Mouse (Mus musculus): Measurements from ENCODE around the gene Ifne. TPM values are rescaled to one million over a fixed set of nuclear protein-coding genes. Genes with fewer than 3 reads are reported as not detected.
A peak's percentile ranks its signal among the peaks of the same experiment; 100 is the strongest.

Gene Ifne
- total and polyA plus RNA-seq, 2 experiments: not detected

- Histone ChIP-seq H3K9ac (ENCODE audit: low read depth, low read length) (no peak overlapping the region), H3K27me3 (ENCODE audit: control insufficient read depth, insufficient read depth, low read length) (peaks cover 3% of the 10 kb centered on the region; the same call in 1 of the 2 replicates), H3K36me3 (ENCODE audit: control insufficient read depth, insufficient read depth, low read length) (no peaks in the 10 kb centered on the region), H3K4me3 (ENCODE audit: insufficient read depth, low read depth, low read length) (no peak overlapping the region), H3K4me1 (ENCODE audit: control insufficient read depth, insufficient read depth, low read length) (no peaks in the 10 kb centered on the region), H3K27ac (replicated peaks; ENCODE audit: insufficient read depth, low read depth, low read length) (no peak overlapping the region), H3K79me2 (ENCODE audit: control insufficient read depth, insufficient read depth, low read length) (no peaks in the 10 kb centered on the region)
- TF ChIP-seq CTCF (IDR thresholded peaks at IDR 0.05; ENCODE audit: low read depth, low read length): no peak
- no peak for TF ChIP-seq POLR2A (IDR thresholded peaks at IDR 0.05; ENCODE audit: extremely low read depth, insufficient read depth, low read length)
- DNase-seq (ENCODE audit: extremely low read depth, low read depth, low spot score): peak; percentile 8
- WGBS: 68% methylated on average over 9 of the region's 9 CpGs
Observed at GRCm38 (mm10) chr4:88864599-88864998, 15.4 kb downstream of the Ifne start.

- no peak overlapping the region for H3K4me3 ChIP-seq (ENCODE audit: insufficient read depth, low read depth, low read length)
- no peaks in the 10 kb centered on the region for H3K79me2 ChIP-seq (ENCODE audit: control insufficient read depth, insufficient read depth, low read length)
- WGBS: 43% methylated on average over 7 of the region's 7 CpGs
- DNase-seq (ENCODE audit: extremely low read depth, low read depth, low spot score): no peak
- peaks cover 3% of the 10 kb centered on the region; the same call in 1 of the 2 replicates for H3K27me3 ChIP-seq (ENCODE audit: control insufficient read depth, insufficient read depth, low read length)
- no peaks in the 10 kb centered on the region for H3K4me1 ChIP-seq (ENCODE audit: control insufficient read depth, insufficient read depth, low read length)
- no peak overlapping the region for H3K9ac ChIP-seq (ENCODE audit: low read depth, low read length)
- no peaks in the 10 kb centered on the region for H3K36me3 ChIP-seq (ENCODE audit: control insufficient read depth, insufficient read depth, low read length)
- TF ChIP-seq CTCF (IDR thresholded peaks at IDR 0.05; ENCODE audit: low read depth, low read length): no peak
- TF ChIP-seq POLR2A (IDR thresholded peaks at IDR 0.05; ENCODE audit: extremely low read depth, insufficient read depth, low read length): no peak
- no peak overlapping the region for H3K27ac ChIP-seq (replicated peaks; ENCODE audit: insufficient read depth, low read depth, low read length)
Observed at GRCm38 (mm10) chr4:88863309-88863708, 16.7 kb downstream of the Ifne start.

- no peak for TF ChIP-seq CTCF (IDR thresholded peaks at IDR 0.05; ENCODE audit: low read depth, low read length)
- TF ChIP-seq POLR2A (IDR thresholded peaks at IDR 0.05; ENCODE audit: extremely low read depth, insufficient read depth, low read length): no peak
- Histone ChIP-seq H3K9ac (ENCODE audit: low read depth, low read length) (no peak overlapping the region), H3K36me3 (ENCODE audit: control insufficient read depth, insufficient read depth, low read length) (no peaks in the 10 kb centered on the region), H3K4me1 (ENCODE audit: control insufficient read depth, insufficient read depth, low read length) (no peaks in the 10 kb centered on the region), H3K27me3 (ENCODE audit: control insufficient read depth, insufficient read depth, low read length) (peaks cover 3% of the 10 kb centered on the region; the same call in 1 of the 2 replicates), H3K4me3 (ENCODE audit: insufficient read depth, low read depth, low read length) (no peak overlapping the region), H3K79me2 (ENCODE audit: control insufficient read depth, insufficient read depth, low read length) (no peaks in the 10 kb centered on the region), H3K27ac (replicated peaks; ENCODE audit: insufficient read depth, low read depth, low read length) (no peak overlapping the region)
- DNase-seq (ENCODE audit: extremely low read depth, low read depth, low spot score): no peak
Observed at GRCm38 (mm10) chr4:88859214-88859613, 20.8 kb downstream of the Ifne start.

- Histone ChIP-seq H3K27ac (replicated peaks; ENCODE audit: insufficient read depth, low read depth, low read length) (no peak overlapping the region), H3K4me1 (ENCODE audit: control insufficient read depth, insufficient read depth, low read length) (no peaks in the 10 kb centered on the region), H3K9ac (ENCODE audit: low read depth, low read length) (no peak overlapping the region), H3K36me3 (ENCODE audit: control insufficient read depth, insufficient read depth, low read length) (no peaks in the 10 kb centered on the region), H3K79me2 (ENCODE audit: control insufficient read depth, insufficient read depth, low read length) (no peaks in the 10 kb centered on the region), H3K27me3 (ENCODE audit: control insufficient read depth, insufficient read depth, low read length) (no peaks in the 10 kb centered on the region), H3K4me3 (ENCODE audit: insufficient read depth, low read depth, low read length) (no peak overlapping the region)
- no peak for TF ChIP-seq CTCF (IDR thresholded peaks at IDR 0.05; ENCODE audit: low read depth, low read length)
- no peak for TF ChIP-seq POLR2A (IDR thresholded peaks at IDR 0.05; ENCODE audit: extremely low read depth, insufficient read depth, low read length)
- no peak for DNase-seq (ENCODE audit: extremely low read depth, low read depth, low spot score)
- WGBS: 78% methylated on average over 4 of the region's 4 CpGs
Observed at GRCm38 (mm10) chr4:88851026-88851763, 28.8 kb downstream of the Ifne start.

GRCm38 (mm10) chr4:88849698-88850097 is 30.3 kb downstream of the Ifne start, which contains the start of gene Ifna1:
Gene Ifna1, plus strand, starts transcription at chr4:88850087.
- no peak within 1 kb of the TSS for H3K4me3 ChIP-seq (ENCODE audit: insufficient read depth, low read depth, low read length)
- no peak within 1 kb of the TSS for H3K27ac ChIP-seq (replicated peaks; ENCODE audit: insufficient read depth, low read depth, low read length)
- H3K79me2 ChIP-seq (ENCODE audit: control insufficient read depth, insufficient read depth, low read length): no peaks in the 10 kb centered on the region
- H3K27me3 ChIP-seq (ENCODE audit: control insufficient read depth, insufficient read depth, low read length): no peaks in the 10 kb centered on the region
- TF ChIP-seq POLR2A (IDR thresholded peaks at IDR 0.05; ENCODE audit: extremely low read depth, insufficient read depth, low read length): no peak
- TF ChIP-seq CTCF (IDR thresholded peaks at IDR 0.05; ENCODE audit: low read depth, low read length): no peak
- DNase-seq (ENCODE audit: extremely low read depth, low read depth, low spot score): no peak
- H3K4me1 ChIP-seq (ENCODE audit: control insufficient read depth, insufficient read depth, low read length): no peaks in the 10 kb centered on the region
- no peak within 1 kb of the TSS for H3K9ac ChIP-seq (ENCODE audit: low read depth, low read length)
- 79% methylated on average over 1 of the region's 1 CpGs for WGBS
- H3K36me3 ChIP-seq (ENCODE audit: control insufficient read depth, insufficient read depth, low read length): no peaks in the 10 kb centered on the region

- no peak overlapping the region for H3K27ac ChIP-seq (replicated peaks; ENCODE audit: insufficient read depth, low read depth, low read length)
- H3K4me3 ChIP-seq (ENCODE audit: insufficient read depth, low read depth, low read length): no peak overlapping the region
- H3K79me2 ChIP-seq (ENCODE audit: control insufficient read depth, insufficient read depth, low read length): no peaks in the 10 kb centered on the region
- no peaks in the 10 kb centered on the region for H3K4me1 ChIP-seq (ENCODE audit: control insufficient read depth, insufficient read depth, low read length)
- TF ChIP-seq CTCF (IDR thresholded peaks at IDR 0.05; ENCODE audit: low read depth, low read length) (no peak), POLR2A (IDR thresholded peaks at IDR 0.05; ENCODE audit: extremely low read depth, insufficient read depth, low read length) (no peak)
- H3K27me3 ChIP-seq (ENCODE audit: control insufficient read depth, insufficient read depth, low read length): no peaks in the 10 kb centered on the region
- WGBS: 38% methylated on average over 2 of the region's 2 CpGs
- no peaks in the 10 kb centered on the region for H3K36me3 ChIP-seq (ENCODE audit: control insufficient read depth, insufficient read depth, low read length)
- peak; percentile 19 for DNase-seq (ENCODE audit: extremely low read depth, low read depth, low spot score)
- H3K9ac ChIP-seq (ENCODE audit: low read depth, low read length): no peak overlapping the region
Observed at GRCm38 (mm10) chr4:88845334-88845733, 34.7 kb downstream of the Ifne start.
